Mouse (Mus musculus) megakaryocyte, embryonic 14.5 days (primary cell): ENCODE data around the gene Ppp6r2.

Experiments used
- FLI1 ChIP-seq: IDR thresholded peaks from 2 replicates; pipeline ENCODE4 v1.6.1; 2012; ENCODE audit warnings: low read length, inconsistent platforms, mixed read lengths
- GATA1 ChIP-seq: IDR thresholded peaks from 3 replicates; pipeline ENCODE4 v1.6.1; 2012; ENCODE audit warnings: mixed read lengths, low read length, inconsistent platforms, borderline replicate concordance

- TF ChIP-seq GATA1 (no peak), FLI1 (no peak)
Measured at GRCm38 (mm10) chr15:89211716-89212461, 536 bp downstream of the Ppp6r2 start.
